Mouse (Mus musculus) thymus, adult 2 months (tissue): ENCODE measurements at regions not wholly inside any gene's neighbourhood (a gene's known extent, or its start where the extent isn't known, plus 50 kb on each side); places are given as distances from the start of the nearest gene placed in this dataset.

Experiments used
- DNase-seq: peaks from one replicate; pipeline ENCODE4 v3.0.0; 2021
- H3K27ac ChIP-seq: fragments of 200-500 bp; 2 replicates; pipeline ENCODE4 v1.5.1; 2012; ENCODE audit warnings: low read length, control low read depth; ENCODE audit not compliant: control insufficient read depth, insufficient read depth
- H3K27me3 ChIP-seq: fragments of 200-500 bp; 2 replicates; pipeline ENCODE4 v1.6.1; 2012; ENCODE audit warnings: mild to moderate bottlenecking, low read length, moderate library complexity, mixed read lengths; ENCODE audit not compliant: control insufficient read depth, insufficient read depth
- H3K36me3 ChIP-seq: fragments of 200-500 bp; 2 replicates; pipeline ENCODE4 v1.6.1; 2012; ENCODE audit warnings: mild to moderate bottlenecking, low read length, moderate library complexity; ENCODE audit not compliant: control insufficient read depth, insufficient read depth
- H3K4me1 ChIP-seq: fragments of 200-500 bp; replicated peaks from 2 replicates; pipeline ENCODE4 v1.6.1; 2012; ENCODE audit warnings: low read length; ENCODE audit not compliant: control insufficient read depth, insufficient read depth
- H3K4me3 ChIP-seq: fragments of 200-500 bp; 2 replicates; pipeline ENCODE4 v1.5.1; 2012; ENCODE audit warnings: mild to moderate bottlenecking, low read length, control low read depth, moderate library complexity; ENCODE audit not compliant: control insufficient read depth, insufficient read depth
- CTCF ChIP-seq: fragments of 200-500 bp; IDR thresholded peaks from 2 replicates; pipeline ENCODE4 v1.5.1; 2012; ENCODE audit warnings: mild to moderate bottlenecking, control low read depth, low read length, moderate library complexity, borderline replicate concordance; ENCODE audit not compliant: control insufficient read depth, poor library complexity, insufficient read depth; ENCODE audit errors: extremely low read depth
- POLR2A ChIP-seq: fragments of 200-500 bp; IDR thresholded peaks from 2 replicates; pipeline ENCODE4 v1.6.1; 2012; ENCODE audit warnings: mild to moderate bottlenecking, low read length, control low read depth, moderate library complexity; ENCODE audit not compliant: control insufficient read depth, poor library complexity, insufficient read depth; ENCODE audit errors: extremely low read depth
- whole genome bisulfite sequencing: fragments of 180-500 bp; shearing (Covaris S2); methylation state at CpG from one replicate; pipeline ENCODE4 v1.1.7; 2018; 5-methylcytosine and 5-hydroxymethylcytosine counted together

DNA sequence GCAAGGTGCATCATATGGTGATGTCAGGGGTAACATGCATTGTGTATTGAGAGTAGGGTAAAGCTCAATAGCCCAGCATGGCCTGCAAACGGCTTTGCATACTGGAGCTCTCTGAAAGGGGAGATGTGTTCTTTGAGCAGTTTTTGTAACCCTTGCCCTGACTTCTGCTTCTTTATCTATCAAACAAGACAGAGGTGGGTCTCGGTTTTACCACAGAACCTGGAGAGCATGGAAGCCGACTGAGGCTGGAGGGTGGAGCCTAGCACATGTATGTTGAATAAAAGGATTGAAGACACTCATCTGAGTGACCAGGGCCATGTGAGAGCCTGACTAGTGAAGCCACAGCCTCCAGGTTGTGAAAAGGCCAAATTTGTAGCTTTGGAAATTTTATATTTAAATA is 236.7 kb downstream of the Rplp1 start:
- 40% methylated on average over 3 of the region's 3 CpGs for WGBS
- peaks cover 60% of the 10 kb centered on the region for H3K4me1 ChIP-seq

DNA sequence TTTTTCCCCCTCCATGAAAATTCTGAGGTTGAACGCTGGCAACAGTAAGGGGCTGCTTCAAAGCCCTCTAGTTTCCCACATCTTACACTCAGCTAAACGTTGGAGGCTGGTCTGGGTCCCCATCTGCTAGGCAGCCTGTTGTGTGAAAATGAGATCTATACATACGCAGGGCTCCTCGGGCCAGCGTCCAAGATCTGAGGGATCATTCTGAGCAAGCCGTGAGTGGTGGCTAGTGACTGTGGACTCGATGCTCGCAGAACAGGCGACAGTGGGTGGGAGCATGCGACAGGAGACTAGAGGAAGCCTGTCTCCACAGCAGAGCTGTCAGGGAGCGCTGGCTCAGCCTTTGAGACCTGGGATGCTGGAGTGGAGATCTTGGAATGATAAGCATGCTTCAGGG is 237.3 kb downstream of the Rplp1 start:
- no peak overlapping the region for H3K27ac ChIP-seq
- peaks cover 54% of the 10 kb centered on the region for H3K4me1 ChIP-seq
- WGBS, result 30% methylated on average over 11 of the region's 11 CpGs
- no peak for DNase-seq
- H3K27me3 ChIP-seq, result no peaks in the 10 kb centered on the region
- no peaks in the 10 kb centered on the region for H3K36me3 ChIP-seq
- no peak overlapping the region for H3K4me3 ChIP-seq
- TF ChIP-seq CTCF (no peak), POLR2A (no peak)

More for the DNA sequence above, 236.7 kb downstream of the Rplp1 start:
- no peaks in the 10 kb centered on the region for H3K36me3 ChIP-seq
- no peak overlapping the region for H3K4me3 ChIP-seq
- DNase-seq, result no peak
- no peaks in the 10 kb centered on the region for H3K27me3 ChIP-seq
- no peak overlapping the region for H3K27ac ChIP-seq
- TF ChIP-seq CTCF, result no peak
- TF ChIP-seq POLR2A, result no peak

DNA sequence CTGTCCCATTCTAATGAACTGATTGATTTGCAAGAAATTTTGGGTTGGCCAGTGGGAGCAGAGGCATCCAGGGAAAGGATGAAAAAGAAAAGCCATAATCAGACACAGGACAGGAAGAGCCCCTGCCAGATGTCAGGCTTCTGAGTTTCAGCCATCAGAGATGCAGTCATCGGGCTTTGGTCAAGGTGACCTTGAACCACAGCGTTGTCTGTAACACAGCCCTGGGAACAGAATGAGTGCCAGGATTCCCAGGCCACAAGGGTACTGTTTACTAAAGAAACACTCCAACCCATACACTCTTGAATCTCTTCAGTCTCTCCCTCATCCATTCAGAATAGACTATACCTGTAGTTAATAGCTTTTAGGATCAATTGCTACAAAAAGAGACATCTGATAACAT is 239.0 kb downstream of the Rplp1 start:
- DNase-seq, result no peak
- H3K27me3 ChIP-seq, result no peaks in the 10 kb centered on the region
- no peaks in the 10 kb centered on the region for H3K36me3 ChIP-seq
- peaks cover 49% of the 10 kb centered on the region for H3K4me1 ChIP-seq
- no peak overlapping the region for H3K4me3 ChIP-seq
- WGBS, result 87% methylated on average over 2 of the region's 2 CpGs
- TF ChIP-seq POLR2A (no peak), CTCF (no peak)
- H3K27ac ChIP-seq, result no peak overlapping the region

DNA sequence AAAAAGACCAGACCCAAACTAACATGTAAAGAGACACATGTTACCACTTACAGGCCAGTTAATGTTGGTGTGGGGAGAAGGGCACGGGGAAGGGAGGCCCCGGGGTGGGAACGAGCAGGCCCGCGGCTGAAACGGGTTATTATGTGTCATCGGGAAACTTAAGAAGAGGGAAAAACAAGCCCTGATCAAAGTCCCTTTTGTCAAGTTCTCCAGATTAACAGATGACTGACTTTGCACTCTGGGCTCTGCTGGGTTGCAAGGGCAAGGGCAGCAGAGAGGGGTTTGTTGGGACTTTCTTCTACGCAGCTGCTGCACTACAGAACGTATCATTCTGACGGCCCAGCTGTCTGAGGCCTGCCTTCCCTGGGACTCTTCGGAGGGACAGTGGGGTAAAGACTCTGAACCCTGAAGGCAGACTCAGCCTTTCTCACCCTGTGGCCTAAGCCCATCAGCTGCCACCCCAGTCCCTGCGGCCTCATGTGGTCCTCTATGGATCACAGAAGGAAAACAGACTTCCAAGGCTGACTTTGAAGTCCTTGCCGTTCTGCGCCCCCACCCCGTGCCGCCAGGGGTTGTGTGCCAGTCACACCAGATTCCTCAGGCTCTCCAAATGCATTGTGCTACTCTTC is 240.7 kb downstream of the Rplp1 start:
- no peak for TF ChIP-seq CTCF
- TF ChIP-seq POLR2A, result no peak
- WGBS, result 93% methylated on average over 16 of the region's 16 CpGs
- DNase-seq, result no peak
- Histone ChIP-seq H3K27me3 (no peaks in the 10 kb centered on the region), H3K4me1 (peaks cover 50% of the 10 kb centered on the region), H3K27ac (no peak overlapping the region), H3K4me3 (no peak overlapping the region), H3K36me3 (no peaks in the 10 kb centered on the region)

DNA sequence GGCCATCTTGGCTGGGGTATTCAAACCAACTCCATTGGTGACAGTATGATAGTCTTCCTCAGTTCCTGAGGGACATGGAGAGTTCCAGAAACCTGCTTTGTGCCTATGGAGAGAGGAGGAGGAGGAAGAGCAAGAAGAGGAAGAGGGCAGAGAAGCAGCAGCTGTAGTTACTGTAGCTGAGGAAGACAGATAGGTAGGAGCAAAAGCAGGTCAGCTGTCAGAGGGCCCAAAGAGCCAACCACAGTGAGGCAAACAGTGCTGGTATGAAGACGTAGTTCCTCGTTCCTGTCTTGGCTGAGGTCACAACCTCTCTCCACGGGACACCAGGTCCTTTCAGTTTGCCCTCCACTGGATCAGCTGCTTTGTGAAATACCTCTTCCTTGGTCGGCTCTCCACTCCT is 243.4 kb downstream of the Rplp1 start:
- H3K36me3 ChIP-seq, result no peaks in the 10 kb centered on the region
- no peak overlapping the region for H3K27ac ChIP-seq
- peaks cover 46% of the 10 kb centered on the region for H3K4me1 ChIP-seq
- no peaks in the 10 kb centered on the region for H3K27me3 ChIP-seq
- no peak for TF ChIP-seq POLR2A
- TF ChIP-seq CTCF, result no peak
- DNase-seq, result no peak
- WGBS, result 47% methylated on average over 4 of the region's 4 CpGs
- no peak overlapping the region for H3K4me3 ChIP-seq

DNA sequence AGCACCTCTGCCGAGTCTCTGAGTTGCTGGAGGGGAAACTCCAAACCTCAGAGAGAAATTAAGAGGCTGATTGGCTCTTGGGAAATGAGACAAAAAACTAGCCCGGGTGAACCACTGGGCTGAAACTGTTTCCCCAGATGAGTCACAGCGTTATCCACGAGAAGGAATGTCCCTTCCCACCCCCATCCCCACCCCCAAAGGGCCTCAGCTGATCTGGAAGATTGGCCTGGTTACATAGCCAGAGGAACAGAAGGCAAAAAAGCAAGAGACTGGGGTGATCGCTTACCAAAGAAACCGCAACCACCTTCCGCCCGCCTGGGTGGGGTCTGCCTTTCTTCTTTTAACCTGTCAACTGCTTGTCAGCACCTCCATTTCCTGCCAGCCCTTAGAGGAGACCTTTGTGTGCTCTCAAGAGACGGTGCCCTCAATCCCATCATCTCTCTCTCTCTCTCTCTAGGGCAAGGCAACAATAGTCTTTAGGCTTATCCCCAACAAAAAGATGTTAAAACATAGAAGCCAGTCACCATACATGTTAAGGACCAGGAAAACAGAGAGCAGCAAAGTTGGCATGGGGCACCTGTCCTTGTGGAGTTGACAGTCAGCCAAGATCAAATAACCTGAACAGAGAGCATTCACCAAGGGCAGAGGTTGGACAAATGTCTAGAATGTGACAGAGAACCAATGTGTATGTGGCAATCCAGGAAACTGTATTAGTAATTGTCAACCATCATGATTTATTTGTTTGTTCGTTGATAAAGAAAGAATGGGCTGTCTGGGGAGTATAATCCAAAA is 244.4 kb downstream of the Rplp1 start:
- 5% methylated on average over 10 of the region's 10 CpGs for WGBS
- peak; percentile 86 for DNase-seq
- no peaks in the 10 kb centered on the region for H3K27me3 ChIP-seq
- no peaks in the 10 kb centered on the region for H3K36me3 ChIP-seq
- H3K4me1 ChIP-seq, result peaks cover 47% of the 10 kb centered on the region
- H3K27ac ChIP-seq, result peak overlapping the region; percentile 65
- no peak overlapping the region for H3K4me3 ChIP-seq
- TF ChIP-seq CTCF, result no peak

DNA sequence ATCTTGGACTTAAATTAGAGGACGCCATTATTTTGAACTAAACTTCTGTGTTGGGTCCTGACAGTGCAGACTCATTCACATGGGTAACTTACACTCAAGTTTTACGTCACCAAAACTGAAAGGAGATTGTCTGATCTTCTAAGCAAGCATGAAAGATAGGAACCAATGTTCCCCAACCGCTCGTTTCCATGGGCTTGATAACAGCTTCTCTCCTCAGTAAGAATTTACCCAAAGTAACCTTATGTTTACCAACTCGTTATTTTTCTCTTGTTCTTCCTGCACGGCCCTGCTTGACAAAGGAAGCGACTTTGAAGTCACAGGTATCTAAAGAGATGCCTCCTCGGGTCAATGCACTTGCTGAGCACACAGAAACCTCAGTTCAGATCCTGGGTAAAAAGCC is 245.6 kb downstream of the Rplp1 start:
- 38% methylated on average over 8 of the region's 8 CpGs for WGBS
- H3K27me3 ChIP-seq, result no peaks in the 10 kb centered on the region
- no peak for DNase-seq
- H3K36me3 ChIP-seq, result no peaks in the 10 kb centered on the region
- H3K4me1 ChIP-seq, result peaks cover 54% of the 10 kb centered on the region
- TF ChIP-seq CTCF, result no peak
- no peak for TF ChIP-seq POLR2A
- H3K4me3 ChIP-seq, result no peak overlapping the region
- H3K27ac ChIP-seq, result no peak overlapping the region; the same call in 1 of the 2 replicates
